Mouse (Mus musculus) R1 (cell line): ENCODE results near the gene Cadps.

Source experiments
- DNase-seq: peaks from one replicate; pipeline ENCODE4 v3.0.0-alpha.2; 2018; ENCODE audit warnings: low read depth, low spot score

The Cadps gene

GRCm38 (mm10) chr14:12507018-12507417 is 315.9 kb downstream of the Cadps start:
- DNase-seq: no peak

- no peak for DNase-seq
Observed at GRCm38 (mm10) chr14:12504191-12504947, 318.5 kb downstream of the Cadps start.

GRCm38 (mm10) chr14:12462206-12462605 is 360.7 kb downstream of the Cadps start:
- DNase-seq: no peak

- no peak for DNase-seq
Observed at GRCm38 (mm10) chr14:12459700-12460099, 363.2 kb downstream of the Cadps start.

- DNase-seq: no peak
Observed at GRCm38 (mm10) chr14:12455064-12455591, 367.8 kb downstream of the Cadps start.

GRCm38 (mm10) chr14:12450807-12451206 is 372.1 kb downstream of the Cadps start:
- DNase-seq: no peak

- no peak for DNase-seq
Observed at GRCm38 (mm10) chr14:12448883-12449282, 374.0 kb downstream of the Cadps start.

- no peak for DNase-seq
Observed at GRCm38 (mm10) chr14:12441019-12441418, 381.9 kb downstream of the Cadps start.

GRCm38 (mm10) chr14:12437976-12438375 is 384.9 kb downstream of the Cadps start:
- no peak for DNase-seq

- no peak for DNase-seq
Observed at GRCm38 (mm10) chr14:12437422-12437821, 385.5 kb downstream of the Cadps start.

GRCm38 (mm10) chr14:12436903-12437368 is 385.9 kb downstream of the Cadps start:
- DNase-seq: no peak

- no peak for DNase-seq
Observed at GRCm38 (mm10) chr14:12428021-12428654, 394.7 kb downstream of the Cadps start.

GRCm38 (mm10) chr14:12425311-12425710 is 397.6 kb downstream of the Cadps start:
- no peak for DNase-seq

GRCm38 (mm10) chr14:12410276-12410675 is 412.6 kb downstream of the Cadps start:
- no peak for DNase-seq

GRCm38 (mm10) chr14:12409811-12410210 is 413.1 kb downstream of the Cadps start:
- no peak for DNase-seq

GRCm38 (mm10) chr14:12406588-12406987 is 416.3 kb downstream of the Cadps start:
- DNase-seq: no peak

GRCm38 (mm10) chr14:12405201-12405600 is 417.7 kb downstream of the Cadps start:
- no peak for DNase-seq

GRCm38 (mm10) chr14:12404724-12405123 is 418.2 kb downstream of the Cadps start:
- no peak for DNase-seq

GRCm38 (mm10) chr14:12404052-12404451 is 418.8 kb downstream of the Cadps start:
- no peak for DNase-seq

- DNase-seq: no peak
Observed at GRCm38 (mm10) chr14:12400116-12400515, 422.8 kb downstream of the Cadps start.

GRCm38 (mm10) chr14:12397561-12397960 is 425.3 kb downstream of the Cadps start:
- peak; percentile 30 for DNase-seq

- DNase-seq: no peak
Observed at GRCm38 (mm10) chr14:12394318-12394717, 428.6 kb downstream of the Cadps start.
